In genomic region chr11:108857678-108858338, GRCm38 (mm10) we compare ENCODE assay signal across 9 mouse cellular contexts.
DNase-seq lines count a peak whose midpoint lies in the region; ATAC-seq lines count a peak whose summit lies in the region.
"Had no signal": no experiment of that assay in that cellular context is flagged by ENCODE, and none has a peak within 500 bp of the region (broad histone marks: within the 10 kb centered on the region; RNA-seq: fewer than 3 reads in every experiment).

No protein-coding gene starts in this region.

- H3K27ac ChIP-seq in hindbrain, embryonic 16.5 days (ENCODE audit: low read depth, low read length): peak overlapping the region; percentile 40; the same call in 1 of the 2 replicates
- H3K27ac ChIP-seq in liver, embryonic 13.5 days: no peak overlapping the region; the same call in 1 of the 2 replicates

- WGBS in hindbrain, embryonic 16.5 days: 35% methylated on average over 7 of the region's 7 CpGs
- WGBS in liver, embryonic 13.5 days (ENCODE audit: insufficient replicate concordance): 51% methylated on average over 7 of the region's 7 CpGs

- no peaks in the 10 kb centered on the region for H3K9me3 ChIP-seq in hindbrain, embryonic 16.5 days (ENCODE audit: control insufficient read depth, low read length)
- H3K9me3 ChIP-seq in liver, embryonic 13.5 days (replicated peaks): no peaks in the 10 kb centered on the region

- intact Hi-C loops in heart, postnatal 36 days (cut with DNase I): no loop called here

- H3K9ac ChIP-seq in hindbrain, embryonic 16.5 days (ENCODE audit: low read depth, low read length): no peak overlapping the region
- no peak overlapping the region for H3K9ac ChIP-seq in liver, embryonic 13.5 days

- no peaks in the 10 kb centered on the region for H3K27me3 ChIP-seq in hindbrain, embryonic 16.5 days (replicated peaks; ENCODE audit: control insufficient read depth, insufficient read depth, low read length)
- H3K27me3 ChIP-seq in liver, embryonic 13.5 days: no peaks in the 10 kb centered on the region
- H3K27me3 ChIP-seq: megakaryocyte, embryonic 14.5 days had no signal

- H3K4me3 ChIP-seq in hindbrain, embryonic 16.5 days (ENCODE audit: low read length): no peak overlapping the region
- no peak overlapping the region for H3K4me3 ChIP-seq in liver, embryonic 13.5 days (replicated peaks)
- H3K4me3 ChIP-seq: megakaryocyte, embryonic 14.5 days had no signal

- peak; percentile 42 for DNase-seq in adrenal gland, adult 2 months
- no peak for DNase-seq in adrenal gland, adult 18-20 months (ENCODE audit: low spot score in 2 of 2)
- peak; percentile 37 for DNase-seq in brain, embryonic 18.5 days (ENCODE audit: low read depth, low spot score)
- no peak for DNase-seq in liver, embryonic 13.5 days
- peak; percentile 46 for DNase-seq in right cerebral cortex, postnatal 14 days
- no peak for DNase-seq in heart, postnatal 36 days
- no peak for DNase-seq in retina, embryonic 14.5 days (ENCODE audit: low spot score)

- H3K36me3 ChIP-seq in hindbrain, embryonic 16.5 days (ENCODE audit: control insufficient read depth, insufficient read depth, low read length): no peaks in the 10 kb centered on the region
- no peaks in the 10 kb centered on the region for H3K36me3 ChIP-seq in liver, embryonic 13.5 days

- peak; percentile 83 for ATAC-seq in hindbrain, embryonic 16.5 days
- peak; percentile 68 for ATAC-seq in liver, embryonic 13.5 days (ENCODE audit: low read depth)

- peaks cover 15% of the 10 kb centered on the region for H3K4me1 ChIP-seq in hindbrain, embryonic 16.5 days (ENCODE audit: control insufficient read depth, insufficient read depth, low read depth, low read length)
- H3K4me1 ChIP-seq in liver, embryonic 13.5 days (replicated peaks): peaks cover 11% of the 10 kb centered on the region; the same call in 1 of the 2 replicates
- H3K4me1 ChIP-seq: megakaryocyte, embryonic 14.5 days had no signal

- no peak overlapping the region for H3K4me2 ChIP-seq in hindbrain, embryonic 16.5 days (ENCODE audit: low read length)
- no peak overlapping the region for H3K4me2 ChIP-seq in liver, embryonic 13.5 days

Comparison
In these comparisons a context has a peak if more than half of its experiments do, and no peak if none do; other contexts are left out.
1. DNase-seq: peak in adrenal gland, adult 2 months (single experiment), brain, embryonic 18.5 days (single experiment) and right cerebral cortex, postnatal 14 days (single experiment); none in adrenal gland, adult 18-20 months (0 of 2), liver, embryonic 13.5 days (single experiment), heart, postnatal 36 days (0 of 2) and retina, embryonic 14.5 days (single experiment).